Comparison of ENCODE assay signal across 8 mouse cellular contexts in genomic region chr3:87243654-87244053, GRCm38 (mm10). TPM values are rescaled to one million over a fixed set of nuclear protein-coding genes. Genes with fewer than 3 reads are reported as not detected.
DNase-seq lines count a peak whose midpoint lies in the region; TF ChIP-seq lines count a peak whose summit lies in the region.

No protein-coding gene starts in this region.

- no peaks in the 10 kb centered on the region for H3K79me2 ChIP-seq in heart, adult 2 months (replicated peaks; ENCODE audit: control insufficient read depth, insufficient read depth, low read length)

- TF ChIP-seq CTCF in heart, adult 2 months (IDR thresholded peaks at IDR 0.05), result peak; percentile 80

- peak; percentile 38; the same call in 1 of the 2 replicates for TF ChIP-seq EP300 in heart, adult 2 months (IDR thresholded peaks at IDR 0.05; ENCODE audit: insufficient read depth, low read depth, low read length)

- no peak overlapping the region for H3K9ac ChIP-seq in heart, adult 2 months (ENCODE audit: low read depth, low read length)

- peak in 1 of 2 experiments; percentile 16 for DNase-seq in heart, adult 2 months
- no peak for DNase-seq in heart, postnatal 25 days (ENCODE audit: low spot score)
- peak; percentile 34 for DNase-seq in CD4-positive helper T cell, adult 2 months (ENCODE audit: low read depth, low spot score)
- peak; percentile 78 for DNase-seq in brain, adult 2 months (ENCODE audit: low read depth, low spot score)
- DNase-seq in frontal cortex, postnatal 25 days (ENCODE audit: low spot score in 2 of 2), result peak; percentile 23 to 34
- DNase-seq in layer of hippocampus, adult 9-10 months (ENCODE audit: low spot score), result peak; percentile 49
- DNase-seq in naive thymus-derived CD4-positive, alpha-beta T cell, adult 2 months (ENCODE audit: low read depth), result peak; percentile 23
- DNase-seq in T-cell, adult 2 months (ENCODE audit: low spot score), result no peak

- TF ChIP-seq POLR2A in heart, adult 2 months (IDR thresholded peaks at IDR 0.05; ENCODE audit: insufficient read depth, low read depth, low read length), result no peak

- H3K4me3 ChIP-seq in heart, adult 2 months, result no peak overlapping the region

- intact Hi-C loops in heart, adult 2 months (cut with DNase I), result loop anchor here (1.0 to 5.0 kb wide), 4 partner anchors 64 to 319 kb away; no protein-coding TSS in a partner anchor
- intact Hi-C loops in heart, postnatal 25 days (cut with DNase I), result loop anchor here (1.0 to 5.0 kb wide), 6 partner anchors 64 to 319 kb away; no protein-coding TSS in a partner anchor

- H3K27me3 ChIP-seq in heart, adult 2 months (ENCODE audit: control insufficient read depth, insufficient read depth, low read length), result peaks cover 1% of the 10 kb centered on the region; the same call in 1 of the 2 replicates

- H3K4me1 ChIP-seq in heart, adult 2 months (ENCODE audit: control insufficient read depth, insufficient read depth, low read length), result no peaks in the 10 kb centered on the region

- H3K36me3 ChIP-seq in heart, adult 2 months (ENCODE audit: control insufficient read depth, insufficient read depth, low read length), result no peaks in the 10 kb centered on the region

- no peak overlapping the region for H3K27ac ChIP-seq in heart, adult 2 months

- WGBS in heart, adult 2 months, result 0% methylated on average over 2 of the region's 2 CpGs

RNA-seq across cellular contexts. Expression of gene Fcrls, which starts 19.9 kb away (rescaled TPM):
- 1 to 10 TPM; 6.0 to 8.4 TPM for total RNA-seq in heart, adult 2 months (2021)
- 4.7 and 6.1 TPM in 2 replicates for polyA plus RNA-seq in heart, adult 2 months (2012; rRNA removed)
- total RNA-seq in heart, postnatal 25 days (2021), result 10 to 100 TPM in 1 of 2 experiments, 1 to 10 TPM in 1; 10.0 to 11.6 TPM

Comparison
In these comparisons a context has a peak if more than half of its experiments do, and no peak if none do; other contexts are left out.
1. DNase-seq: peak in CD4-positive helper T cell, adult 2 months (single experiment), brain, adult 2 months (single experiment), frontal cortex, postnatal 25 days (2 of 2), layer of hippocampus, adult 9-10 months (single experiment) and naive thymus-derived CD4-positive, alpha-beta T cell, adult 2 months (single experiment); none in heart, postnatal 25 days (single experiment) and T-cell, adult 2 months (single experiment).